In genomic region chr17:50195399-50195798, GRCm38 (mm10) we compare ENCODE assay signal across 11 mouse cellular contexts.
"Had no signal": no experiment of that assay in that cellular context is flagged by ENCODE, and none has a peak within 500 bp of the region (broad histone marks: within the 10 kb centered on the region; RNA-seq: fewer than 3 reads in every experiment).

No protein-coding gene starts in this region.

- H3K27ac ChIP-seq: kidney, embryonic 15.5 days; limb, embryonic 13.5 days; lung, embryonic 15.5 days; midbrain, embryonic 10.5 days; stomach, postnatal 0 days had no signal

- H3K4me3 ChIP-seq: kidney, embryonic 15.5 days; limb, embryonic 13.5 days; lung, embryonic 15.5 days; midbrain, embryonic 10.5 days had no signal

- H3K36me3 ChIP-seq: kidney, embryonic 15.5 days; limb, embryonic 13.5 days; lung, embryonic 15.5 days; midbrain, embryonic 10.5 days had no signal

- H3K4me2 ChIP-seq: kidney, embryonic 15.5 days; limb, embryonic 13.5 days; lung, embryonic 15.5 days had no signal

- DNase-seq: kidney, adult 2 months; kidney, postnatal 14 days; lung, postnatal 14 days; right cerebral cortex, postnatal 14 days had no signal

- H3K9me3 ChIP-seq: kidney, embryonic 15.5 days; limb, embryonic 13.5 days; lung, embryonic 15.5 days; midbrain, embryonic 10.5 days had no signal

- H3K9ac ChIP-seq: kidney, embryonic 15.5 days; limb, embryonic 13.5 days; lung, embryonic 15.5 days had no signal

- ATAC-seq: intestine, embryonic 16.5 days; midbrain, embryonic 16.5 days had no signal
